In the genomic region with DNA sequence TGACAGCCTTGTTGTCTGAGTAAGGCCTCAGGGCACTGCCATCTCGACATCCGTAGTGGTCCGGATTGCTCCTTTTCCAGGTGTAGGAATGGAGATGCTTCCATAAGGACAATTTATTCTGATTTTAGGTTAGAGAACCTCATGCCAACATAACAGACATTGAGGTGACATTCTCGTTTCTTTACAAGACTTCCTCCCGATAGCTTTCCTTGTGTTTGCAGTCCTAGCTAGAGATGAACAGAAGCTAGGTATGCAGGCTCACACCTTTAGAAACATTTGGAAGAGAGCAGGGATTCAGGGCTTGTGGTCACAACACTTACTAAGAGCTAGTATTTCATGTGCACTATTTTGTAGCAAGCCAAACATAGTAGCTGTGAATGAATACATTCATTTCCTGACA, we compare ENCODE assay signal across 2 mouse cellular contexts.
TF ChIP-seq lines count a peak whose summit lies in the region.

No protein-coding gene starts in this region.

TF ChIP-seq in CH12.LX, 34 proteins besides CTCF, POLR2A, EP300 and RAD21:
- no peak for TF ChIP-seq IRF4 (IDR thresholded peaks at IDR 0.05; ENCODE audit: low read depth, low read length)
- no peak for TF ChIP-seq SMC3 (IDR thresholded peaks at IDR 0.05; ENCODE audit: low read depth, low read length)
- TF ChIP-seq MAFK (IDR thresholded peaks at IDR 0.05; ENCODE audit: insufficient replicate concordance, low read length), result no peak
- no peak for TF ChIP-seq MAZ (IDR thresholded peaks at IDR 0.05; ENCODE audit: low read depth, low read length)
- no peak for TF ChIP-seq HCFC1 (IDR thresholded peaks at IDR 0.05; ENCODE audit: low read depth, low read length)
- no peak for TF ChIP-seq MYC (IDR thresholded peaks at IDR 0.05; ENCODE audit: low read depth, low read length)
- no peak for TF ChIP-seq USF2 (conservative IDR thresholded peaks at IDR 0.05; ENCODE audit: low read depth, low read length)
- no peak for TF ChIP-seq MEF2A (IDR thresholded peaks at IDR 0.05; ENCODE audit: borderline replicate concordance, low read depth, low read length)
- no peak for TF ChIP-seq ZNF384 (IDR thresholded peaks at IDR 0.05; ENCODE audit: low read depth, low read length)
- no peak for TF ChIP-seq ZC3H11A (IDR thresholded peaks at IDR 0.05; ENCODE audit: low read depth, low read length)
- no peak for TF ChIP-seq TBP (conservative IDR thresholded peaks at IDR 0.05; ENCODE audit: low read depth, low read length)
- TF ChIP-seq KAT2A (IDR thresholded peaks at IDR 0.05; ENCODE audit: insufficient replicate concordance, low read length), result no peak
- no peak for TF ChIP-seq ETS1 (conservative IDR thresholded peaks at IDR 0.05; ENCODE audit: low read depth, low read length)
- TF ChIP-seq GABPA (IDR thresholded peaks at IDR 0.05; ENCODE audit: insufficient replicate concordance, low read depth, low read length), result no peak
- no peak for TF ChIP-seq BHLHE40 (IDR thresholded peaks at IDR 0.05; ENCODE audit: low read depth, low read length)
- TF ChIP-seq CHD1 (IDR thresholded peaks at IDR 0.05; ENCODE audit: low read depth, low read length), result no peak
- no peak for TF ChIP-seq E2F4 (IDR thresholded peaks at IDR 0.05; ENCODE audit: insufficient replicate concordance, low read depth, low read length)
- TF ChIP-seq MAX (IDR thresholded peaks at IDR 0.05; ENCODE audit: low read length), result no peak
- TF ChIP-seq NRF1 (IDR thresholded peaks at IDR 0.05; ENCODE audit: low read depth, low read length), result no peak

TF ChIP-seq in ES-E14, 5 proteins besides CTCF, POLR2A, EP300 and RAD21:
- no peak for TF ChIP-seq MAFK (IDR thresholded peaks at IDR 0.05; ENCODE audit: insufficient read depth, low read depth, low read length)
- no peak for TF ChIP-seq HCFC1 (IDR thresholded peaks at IDR 0.05; ENCODE audit: borderline replicate concordance, insufficient read depth, low read length)
- TF ChIP-seq CHD2 (IDR thresholded peaks at IDR 0.05; ENCODE audit: low read depth, low read length), result no peak
- no peak for TF ChIP-seq ZNF384 (IDR thresholded peaks at IDR 0.05; ENCODE audit: low read depth, low read length)
- no peak for TF ChIP-seq ZC3H11A (IDR thresholded peaks at IDR 0.05; ENCODE audit: borderline replicate concordance, low read depth, low read length)
